Mouse (Mus musculus) cerebellum, adult 9-10 months (tissue): ENCODE data around the gene Slc22a8.
A peak's percentile ranks its signal among the peaks of the same experiment; 100 is the strongest.

Source experiments
- DNase-seq: peaks from one replicate; pipeline ENCODE4 v3.0.0; 2022

Gene Slc22a8

GRCm38 (mm10) chr19:8590954-8591353 lies at the start of gene Slc22a8:
Gene Slc22a8, plus strand, starts transcription at chr19:8591254.
- no peak for DNase-seq

DNA sequence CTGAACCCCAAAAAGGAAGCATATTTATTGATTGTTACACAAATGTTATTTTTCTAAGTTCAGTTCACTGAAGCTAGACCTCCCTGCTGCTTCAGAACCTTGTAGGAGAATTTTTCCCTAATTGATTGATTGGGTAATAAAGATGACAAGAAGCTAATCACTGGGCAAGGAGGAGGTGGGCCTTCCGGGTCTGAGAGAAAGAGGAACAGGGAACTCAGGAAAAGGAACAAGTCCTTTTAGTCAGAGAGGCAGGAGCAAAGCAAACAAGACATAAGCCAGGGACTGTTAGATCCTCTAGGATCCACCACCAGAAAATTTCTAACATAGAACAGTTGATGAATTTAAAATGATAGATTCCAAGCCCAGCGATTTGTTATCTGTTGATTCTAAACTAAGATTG lies 32.2 kb upstream of the Slc22a8 start:
- DNase-seq = no peak

DNA sequence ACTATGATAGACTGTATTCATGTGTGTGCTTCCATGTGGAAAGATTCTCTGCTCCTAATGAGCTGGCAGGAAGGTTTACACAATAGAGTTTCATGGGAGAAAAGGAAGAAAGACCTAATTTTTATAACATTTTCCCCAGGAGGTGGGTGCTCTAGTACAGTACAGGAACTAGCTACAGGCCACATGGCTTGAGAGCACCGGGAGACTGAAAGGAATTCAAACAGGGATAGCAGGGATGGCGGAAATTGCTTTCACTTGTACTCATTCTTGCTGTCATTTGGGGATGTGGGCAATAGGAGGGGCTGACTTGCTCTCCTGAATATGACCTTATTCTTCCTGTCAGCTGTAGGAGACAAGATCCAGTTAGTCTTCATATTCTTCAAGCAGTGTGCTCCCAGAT lies 27.0 kb upstream of the Slc22a8 start:
- no peak for DNase-seq

GRCm38 (mm10) chr19:8564469-8564868 lies 26.6 kb upstream of the Slc22a8 start:
- DNase-seq = no peak

GRCm38 (mm10) chr19:8565262-8565661 lies 25.8 kb upstream of the Slc22a8 start:
- DNase-seq = no peak

- no peak for DNase-seq
Observed at GRCm38 (mm10) chr19:8565985-8566384, 25.1 kb upstream of the Slc22a8 start.

DNA sequence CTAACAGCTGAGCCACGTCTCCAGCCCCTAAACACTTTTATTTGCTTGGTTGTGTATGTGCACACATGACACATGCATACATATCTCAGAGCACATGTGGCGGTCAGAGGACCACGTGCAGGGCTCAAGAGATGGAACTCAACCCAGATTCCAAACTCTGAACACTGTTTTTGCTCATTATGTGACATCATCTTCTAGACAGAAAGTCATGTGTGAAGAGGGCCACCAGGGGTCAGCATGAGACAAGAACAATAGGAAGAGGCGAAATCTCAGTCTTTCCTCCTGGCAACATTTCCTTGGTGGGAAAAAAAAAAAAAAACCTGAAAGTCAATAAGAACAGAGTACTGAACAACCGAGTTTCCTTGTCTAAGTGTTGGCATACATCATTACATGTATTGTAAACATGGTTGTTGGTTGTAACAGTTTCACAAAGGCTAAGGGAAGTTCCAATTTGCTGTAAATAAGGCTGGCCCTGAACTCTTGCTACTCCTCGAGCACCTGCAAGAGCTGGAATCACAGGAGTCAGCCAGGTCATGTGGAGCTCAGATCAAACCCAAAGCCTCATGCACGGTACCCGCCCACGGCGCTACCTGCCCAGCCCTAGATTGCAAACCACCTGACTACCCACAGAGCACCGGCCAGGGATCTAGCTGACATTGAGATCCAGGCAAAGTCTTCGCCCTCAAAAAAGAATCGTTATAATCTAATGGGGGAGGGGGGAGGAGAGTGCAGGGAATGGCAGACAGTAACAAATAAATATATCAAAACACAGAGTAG lies 23.8 kb upstream of the Slc22a8 start:
- DNase-seq = no peak

DNA sequence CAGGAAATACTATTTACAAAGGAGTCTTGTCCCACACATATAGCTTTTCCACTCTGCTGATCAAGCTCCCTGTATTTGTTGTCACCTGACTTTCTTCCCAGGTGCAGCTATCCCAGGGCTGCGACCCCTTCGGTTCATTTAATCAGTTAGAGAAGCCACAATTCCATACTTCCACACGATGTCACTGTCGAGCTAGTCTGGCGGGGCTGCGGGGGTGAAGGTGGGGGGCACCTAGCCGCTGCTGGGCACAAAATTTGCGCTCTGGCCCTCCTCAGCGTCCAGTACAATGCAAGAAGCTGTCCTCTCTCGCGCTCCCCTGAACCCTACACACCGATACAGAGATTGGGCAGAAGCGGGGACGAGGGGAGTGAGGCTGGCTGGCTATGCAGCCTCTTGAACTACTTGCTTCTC lies 21.6 kb upstream of the Slc22a8 start:
- no peak for DNase-seq

- DNase-seq = no peak
Observed at GRCm38 (mm10) chr19:8570341-8571040, 20.6 kb upstream of the Slc22a8 start.

DNA sequence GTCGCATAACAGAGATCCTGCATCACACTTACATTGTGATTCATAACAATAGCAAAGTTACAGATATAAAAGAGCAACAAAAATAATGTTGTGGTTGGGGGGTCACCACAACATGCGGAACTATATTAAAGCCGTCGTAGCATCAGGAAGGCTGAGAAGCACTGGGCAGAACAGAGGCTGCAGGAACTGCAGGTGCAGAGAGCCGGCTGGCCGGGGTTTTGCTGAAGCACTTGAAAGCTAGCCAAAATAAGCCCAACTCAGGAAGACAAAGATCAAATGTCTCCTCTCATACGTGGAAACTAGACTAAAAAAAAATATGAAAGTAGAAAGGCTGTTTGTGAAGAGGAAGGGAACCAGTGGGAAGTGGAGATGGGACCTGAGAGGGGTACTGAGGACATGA lies 19.3 kb upstream of the Slc22a8 start:
- DNase-seq = no peak

DNA sequence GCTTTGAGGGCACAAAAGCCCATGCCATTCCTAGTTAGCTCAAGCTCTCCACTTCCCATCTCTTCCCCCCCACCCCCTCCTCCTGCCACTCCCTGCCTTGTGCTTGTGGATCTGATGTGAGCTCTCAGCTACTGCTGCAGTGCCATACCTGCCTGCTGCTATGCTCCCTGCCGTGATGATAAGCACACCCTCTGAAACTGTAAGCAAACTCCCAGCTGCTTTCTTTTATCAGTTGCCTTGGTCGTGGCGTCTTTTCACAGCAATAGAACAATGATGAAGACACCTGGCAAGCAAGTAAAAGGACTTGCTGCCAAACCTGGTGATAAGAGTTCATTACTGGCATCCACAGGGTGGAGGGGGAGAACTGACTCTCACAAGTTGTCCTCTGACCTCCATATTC lies 18.6 kb upstream of the Slc22a8 start:
- no peak for DNase-seq

DNA sequence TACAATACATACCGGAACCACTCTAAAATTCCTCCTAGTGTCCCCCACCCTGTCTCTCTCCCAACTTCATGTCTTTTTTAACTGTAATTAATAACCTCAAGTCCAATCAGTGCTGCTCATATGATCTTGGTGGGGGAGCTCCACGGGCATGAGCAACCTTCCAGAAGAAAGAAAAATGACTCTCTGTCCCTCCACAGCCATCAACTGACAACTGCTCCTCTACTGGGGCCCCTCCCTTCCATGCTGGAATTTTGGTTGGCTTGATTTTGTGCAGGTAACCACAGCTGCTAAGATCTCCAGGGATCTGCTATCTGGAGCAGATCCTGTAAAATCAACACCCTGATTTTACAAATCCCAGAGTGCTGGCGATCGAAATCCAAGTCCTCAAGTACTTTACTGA lies 13.6 kb upstream of the Slc22a8 start:
- no peak for DNase-seq

DNA sequence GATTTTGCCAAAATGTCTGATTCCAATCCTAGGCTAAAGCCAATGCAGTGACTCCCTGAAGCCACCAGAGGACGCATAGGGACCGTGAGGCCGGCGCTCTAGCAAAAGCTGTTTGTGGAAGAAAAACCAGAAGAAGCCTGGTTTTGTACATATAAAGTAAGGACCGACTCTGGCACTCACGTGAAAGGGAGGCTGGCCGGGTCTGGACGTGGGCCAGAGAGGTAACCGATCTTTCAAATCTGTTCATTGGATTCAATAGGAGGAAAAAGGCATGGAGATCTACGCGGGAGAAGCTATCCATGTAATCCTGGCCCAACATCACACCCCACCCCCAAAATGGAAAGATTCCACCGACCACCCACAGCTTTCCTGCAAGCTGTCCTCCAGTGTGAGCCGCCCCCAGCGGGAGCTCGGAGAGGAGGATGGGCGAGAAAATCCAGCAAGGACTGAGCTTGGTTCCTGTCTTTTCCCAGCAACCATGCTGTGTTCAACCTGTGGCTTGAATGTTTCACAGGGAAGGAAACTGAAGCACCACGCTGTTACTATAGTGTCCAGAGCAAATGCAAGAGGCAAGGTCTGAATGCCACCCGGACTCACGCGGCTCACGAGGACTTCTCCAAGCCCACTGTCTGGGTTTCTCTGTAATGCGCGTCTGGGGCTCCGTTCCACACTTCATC lies 12.6 kb upstream of the Slc22a8 start:
- peak; percentile 37 for DNase-seq

GRCm38 (mm10) chr19:8578970-8579342 lies 12.1 kb upstream of the Slc22a8 start:
- no peak for DNase-seq

DNA sequence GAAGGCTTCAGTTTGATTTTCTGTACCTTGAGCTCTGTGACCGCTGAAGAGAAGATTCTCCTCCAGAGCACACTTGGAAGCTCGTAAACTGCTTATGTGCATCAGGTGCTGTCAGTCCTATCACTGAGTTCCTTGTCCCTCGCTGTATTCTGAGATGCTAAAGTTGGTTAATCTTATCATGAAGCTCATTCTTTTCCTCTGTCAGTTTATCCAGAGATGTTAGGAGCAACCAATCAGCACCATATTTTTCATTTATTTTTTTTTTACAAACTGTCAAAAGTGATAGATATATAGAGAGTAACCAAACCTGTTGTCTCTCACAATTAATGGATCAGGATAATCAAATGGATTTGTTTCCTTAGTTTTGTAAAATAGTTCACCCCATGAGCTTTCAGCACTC lies 5.8 kb upstream of the Slc22a8 start:
- no peak for DNase-seq

- no peak for DNase-seq
Observed at GRCm38 (mm10) chr19:8585899-8586298, 5.2 kb upstream of the Slc22a8 start.

DNA sequence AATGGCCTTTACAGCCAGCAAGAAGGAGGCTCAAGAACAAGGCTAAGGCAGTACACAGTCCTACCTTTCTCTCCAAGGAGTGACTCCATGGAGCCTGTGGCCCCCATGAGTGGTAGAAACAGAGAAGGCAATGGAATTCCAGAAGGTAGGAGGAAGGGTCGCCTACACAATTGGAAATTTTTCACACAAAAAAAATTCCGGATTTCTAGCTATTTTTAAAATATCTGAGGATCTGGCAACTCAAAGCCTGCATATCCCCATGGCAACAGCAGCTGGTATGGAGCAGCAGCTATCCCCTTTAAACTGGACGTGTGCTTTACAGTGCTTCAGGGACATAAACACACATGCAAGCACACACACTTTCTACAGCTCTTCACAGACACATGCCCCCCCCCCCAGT lies 4.7 kb upstream of the Slc22a8 start:
- DNase-seq = no peak

GRCm38 (mm10) chr19:8587315-8587714 lies 3.7 kb upstream of the Slc22a8 start:
- no peak for DNase-seq

DNA sequence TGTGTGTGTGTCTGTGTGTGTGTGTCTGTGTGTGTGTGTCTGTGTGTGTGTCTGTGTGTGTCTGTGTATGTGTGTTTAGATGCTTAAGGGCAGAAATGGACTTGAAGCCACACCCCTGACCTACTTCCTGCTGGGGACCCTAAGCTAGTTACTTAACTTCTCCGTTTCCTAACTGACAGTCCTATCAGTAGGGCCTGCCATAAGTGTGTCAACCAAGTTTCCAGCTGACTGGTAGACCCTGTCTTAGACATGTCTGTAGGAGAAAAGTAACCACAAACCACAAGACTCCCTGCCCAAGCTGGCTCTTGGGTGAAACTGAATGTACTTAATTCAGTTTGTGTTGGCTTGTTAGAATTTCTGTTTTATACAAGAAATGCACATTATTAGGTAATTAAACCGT lies 1.1 kb downstream of the Slc22a8 start:
- no peak for DNase-seq

DNA sequence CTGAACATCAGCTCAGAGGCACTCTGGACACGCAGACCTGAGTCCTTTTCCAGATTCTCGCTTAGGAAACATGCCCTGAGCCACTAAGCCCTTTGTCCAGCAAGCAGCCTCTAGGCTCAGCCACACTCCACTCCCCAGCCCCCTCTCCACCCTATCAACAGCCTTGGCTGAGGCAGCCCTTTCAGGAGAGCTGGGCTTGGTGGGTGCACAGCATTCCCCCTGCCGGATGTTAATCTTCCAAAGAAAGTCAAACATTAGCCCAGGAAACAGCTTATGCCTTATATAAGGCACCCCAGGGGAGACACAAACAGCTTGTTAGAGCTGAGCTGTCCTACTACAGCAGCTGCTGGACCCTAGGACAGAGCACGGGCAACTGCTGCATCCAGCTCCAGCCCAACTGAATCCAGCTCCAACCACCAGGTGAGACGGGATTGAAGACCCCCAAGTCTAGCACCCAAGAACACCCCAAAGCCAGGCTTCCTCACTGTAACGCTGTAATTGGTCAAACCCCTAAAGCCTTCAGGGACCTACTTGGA lies 1.9 kb downstream of the Slc22a8 start:
- DNase-seq = no peak

GRCm38 (mm10) chr19:8593833-8594232 lies 2.8 kb downstream of the Slc22a8 start:
- no peak for DNase-seq

GRCm38 (mm10) chr19:8594518-8594917 lies 3.5 kb downstream of the Slc22a8 start:
- DNase-seq = no peak

GRCm38 (mm10) chr19:8597269-8597668 lies 6.2 kb downstream of the Slc22a8 start:
- DNase-seq = no peak

GRCm38 (mm10) chr19:8599229-8599628 lies 8.2 kb downstream of the Slc22a8 start:
- no peak for DNase-seq
